Mouse (Mus musculus) CH12F3 (cell line): ENCODE measurements around the gene Rerg.

Experiments
- in situ Hi-C: fragments of 300-500 bp; cut with MboI; formaldehyde crosslinking; loops from 2 replicates; pipeline ENCODE4 v1.14.3; 2020; ENCODE audit warnings: low sequenced_read_pairs

Rerg gene

GRCm38 (mm10) chr6:137029931-137030610, 140.2 kb downstream of the Rerg start:
- in situ Hi-C loops: no loop called here

- in situ Hi-C loops: no loop called here
Measured at GRCm38 (mm10) chr6:137025461-137025860, 144.8 kb downstream of the Rerg start.

- in situ Hi-C loops: no loop called here
Measured at GRCm38 (mm10) chr6:137024541-137024940, 145.8 kb downstream of the Rerg start.

GRCm38 (mm10) chr6:137017216-137017973, 152.9 kb downstream of the Rerg start:
- in situ Hi-C loops: no loop called here

- in situ Hi-C loops: no loop called here
Measured at GRCm38 (mm10) chr6:137014346-137014745, 156.0 kb downstream of the Rerg start.

GRCm38 (mm10) chr6:137011187-137011586, 159.1 kb downstream of the Rerg start:
- in situ Hi-C loops: no loop called here
